Mouse (Mus musculus) neutrophil, adult 83 days (primary cell): ENCODE data around the gene Cxcl3. TPM values are rescaled to one million over a fixed set of nuclear protein-coding genes. Genes with fewer than 3 reads are reported as not detected.

Source experiments
- total RNA-seq, 2 experiments: library from RNA; stranded (reverse); gene quantifications; one replicate each; pipeline ENCODE4 v1.2.4; 2023

Gene Cxcl3
- under 1 TPM; 0.94 to 0.95 TPM for total RNA-seq

DNA sequence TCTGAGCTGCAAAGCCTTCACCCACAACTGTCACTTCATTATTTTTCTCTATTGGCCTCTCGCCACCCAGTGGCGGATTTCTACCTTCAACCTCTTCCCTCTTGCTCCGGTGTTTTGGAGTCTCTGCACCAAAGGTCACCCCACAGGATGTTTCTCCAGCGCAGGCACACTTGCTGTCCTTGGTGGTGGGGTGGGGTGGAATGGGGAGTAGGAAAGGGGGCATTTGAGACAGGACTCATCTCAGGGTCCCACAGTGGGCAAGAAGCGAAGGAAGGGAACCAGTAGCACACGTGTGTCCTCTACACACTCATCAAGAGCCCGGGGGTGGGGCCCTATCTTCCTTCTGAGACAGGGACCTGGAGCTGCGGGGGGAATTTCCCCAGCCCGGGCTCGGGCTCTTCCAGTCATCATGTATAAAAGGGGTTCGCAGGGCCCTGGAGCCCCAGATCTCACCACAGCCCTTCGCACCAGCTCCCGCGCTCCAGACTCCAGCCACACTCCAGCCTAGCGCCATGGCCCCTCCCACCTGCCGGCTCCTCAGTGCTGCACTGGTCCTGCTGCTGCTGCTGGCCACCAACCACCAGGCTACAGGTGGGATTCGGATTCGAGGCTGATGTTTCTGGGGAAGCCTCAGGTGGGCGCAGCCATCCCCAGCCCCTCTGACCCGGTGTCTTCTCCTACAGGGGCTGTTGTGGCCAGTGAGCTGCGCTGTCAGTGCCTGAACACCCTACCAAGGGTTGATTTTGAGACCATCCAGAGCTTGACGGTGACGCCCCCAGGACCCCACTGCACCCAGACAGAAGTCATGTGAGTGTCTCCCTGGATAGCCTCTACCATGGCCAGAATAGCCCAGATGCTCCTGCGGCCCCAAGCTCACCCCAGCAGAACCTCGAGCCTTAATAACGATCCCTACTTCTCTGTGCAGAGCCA, at the start of gene Cxcl3:
Gene Cxcl3, plus strand, starts transcription at position 445 of the 930 bp plus-strand sequence.

GRCm38 (mm10) chr5:90759077-90760065, 26.5 kb upstream of the Cxcl3 start, which contains the start of gene Cxcl5:
Gene Cxcl5 (plus strand): TSS chr5:90759360.

GRCm38 (mm10) chr5:90768218-90768617, 17.7 kb upstream of the Cxcl3 start, which contains the start of gene Ppbp:
Gene Ppbp (plus strand): TSS chr5:90768518.

DNA sequence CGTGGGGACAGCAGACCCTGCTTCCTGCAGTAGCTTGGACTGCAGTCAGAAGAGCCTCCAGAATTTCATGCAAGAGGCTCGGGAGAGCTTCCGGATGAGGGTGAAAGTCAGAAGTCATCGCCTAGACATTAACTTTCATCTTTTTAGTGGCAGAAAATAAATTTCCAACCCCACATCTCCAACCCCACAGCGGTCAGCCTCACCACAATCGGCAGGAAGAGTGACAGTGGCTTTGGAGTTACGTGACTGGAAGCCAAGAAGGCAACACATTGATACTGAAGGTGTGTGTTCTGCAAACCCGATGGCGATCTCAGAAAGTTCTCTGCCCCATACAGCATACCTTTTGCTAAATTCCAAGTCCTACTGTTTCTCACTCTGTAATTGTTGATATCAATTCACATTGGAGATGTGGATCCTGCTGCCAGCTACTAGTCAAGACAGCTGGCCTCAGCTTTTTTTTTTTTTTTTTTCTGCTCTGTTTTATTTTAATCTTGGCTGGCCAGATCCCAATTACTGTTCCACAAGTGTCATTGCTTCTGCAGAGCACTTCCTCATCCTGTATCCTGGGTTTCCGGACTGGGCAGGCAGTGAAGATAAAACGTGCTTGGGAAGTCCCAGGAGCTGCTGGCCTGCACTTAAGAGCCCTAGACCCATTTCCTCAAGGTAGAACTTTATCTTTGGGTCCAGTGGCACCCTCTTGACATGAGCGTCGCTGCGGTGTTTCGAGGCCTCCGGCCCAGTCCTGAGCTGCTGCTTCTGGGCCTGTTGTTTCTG, 13.8 kb upstream of the Cxcl3 start, which contains the start of gene Pf4:
Gene Pf4, plus strand, starts transcription at position 556 of the 774 bp plus-strand sequence.

DNA sequence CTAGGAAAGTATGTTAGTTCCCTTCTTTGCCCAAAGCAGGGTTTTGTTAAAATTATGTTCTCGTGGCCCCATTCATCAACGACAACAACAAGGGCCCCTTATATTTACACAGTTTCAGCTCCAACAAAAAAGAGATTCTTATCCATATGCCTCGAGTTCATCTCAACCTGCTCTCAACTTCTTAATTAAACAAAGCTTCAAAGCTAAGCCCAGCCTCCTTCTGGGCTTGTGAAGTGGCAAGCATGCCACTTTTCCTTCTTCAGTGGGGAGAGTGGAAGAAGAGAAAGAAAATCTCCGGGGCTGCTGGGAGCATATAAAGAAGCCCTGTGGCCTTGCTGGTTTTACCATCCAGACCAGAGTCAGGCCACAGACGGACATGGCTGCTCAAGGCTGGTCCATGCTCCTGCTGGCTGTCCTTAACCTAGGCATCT, 8.3 kb downstream of the Cxcl3 start, which contains the start of gene Cxcl15:
Gene Cxcl15, plus strand, starts transcription at position 340 of the 431 bp plus-strand sequence.

Other genes starting within 250 kb of the Cxcl3 start
- gene 5830473C10Rik, start 225.0 kb upstream of the Cxcl3 start, total RNA-seq = not detected
- gene Rassf6, start 145.4 kb upstream of the Cxcl3 start, total RNA-seq = under 1 TPM; 0.15 to 0.53 TPM
- gene Cxcl5, start 26.7 kb upstream of the Cxcl3 start, total RNA-seq = not detected
- 1 to 10 TPM; 6.2 to 6.4 TPM for gene Ppbp, start 17.6 kb upstream of the Cxcl3 start, total RNA-seq
- gene Pf4, start 13.7 kb upstream of the Cxcl3 start, total RNA-seq = 10 to 100 TPM; 19.6 to 21.7 TPM
- gene Cxcl15, start 8.4 kb downstream of the Cxcl3 start, total RNA-seq = not detected
- gene Cxcl1, start 105.1 kb downstream of the Cxcl3 start, total RNA-seq = 1 to 10 TPM in 1 of 2 experiments, under 1 TPM in 1; 0.31 to 1.3 TPM
- 100 to 1,000 TPM; 247 to 270 TPM for gene Cxcl2, start 117.8 kb downstream of the Cxcl3 start, total RNA-seq
- 1 to 10 TPM; 1.5 to 2.6 TPM for gene Mthfd2l, start 145.0 kb downstream of the Cxcl3 start, total RNA-seq
- gene Epgn, start 241.4 kb downstream of the Cxcl3 start, total RNA-seq = not detected